Mouse (Mus musculus) liver, adult 2 months (tissue): ENCODE data around the gene Ramp1.

ENCODE experiments used
- CTCF ChIP-seq: fragments of 200-500 bp; IDR thresholded peaks from 2 replicates; pipeline ENCODE4 v1.5.1; 2011; ENCODE audit warnings: low read depth, low read length, control low read depth
- POLR2A ChIP-seq: fragments of 200-500 bp; IDR thresholded peaks from 2 replicates; pipeline ENCODE4 v1.6.1; 2011; ENCODE audit warnings: low read length, control low read depth; ENCODE audit not compliant: insufficient read depth; ENCODE audit errors: extremely low read depth

DNA sequence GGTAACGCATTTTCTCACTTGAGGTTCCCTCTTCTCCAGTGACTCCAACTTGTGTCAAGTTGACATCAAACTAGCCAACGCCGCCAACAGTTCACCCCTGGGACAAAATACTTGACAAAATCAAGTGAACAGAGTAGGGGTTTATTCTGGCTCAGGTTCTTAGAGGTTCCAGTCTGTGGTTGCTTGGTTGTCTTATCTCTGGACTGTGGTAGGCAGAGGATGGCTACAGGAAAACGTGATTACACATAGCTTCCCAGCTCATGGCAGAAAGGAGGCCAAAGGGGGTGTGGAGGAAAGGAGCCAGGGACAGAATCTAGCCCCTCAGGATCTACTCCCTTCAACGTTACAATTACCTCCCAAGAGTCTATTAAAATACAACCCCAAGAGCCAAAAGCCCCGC is 7.1 kb downstream of the Ramp1 start:
- TF ChIP-seq CTCF (no peak), POLR2A (no peak)
